Mouse (Mus musculus): ENCODE measurements at regions not wholly inside any gene's neighbourhood (a gene's known extent, or its start where the extent isn't known, plus 50 kb on each side); places are given as distances from the start of the nearest gene placed in this dataset.

DNA sequence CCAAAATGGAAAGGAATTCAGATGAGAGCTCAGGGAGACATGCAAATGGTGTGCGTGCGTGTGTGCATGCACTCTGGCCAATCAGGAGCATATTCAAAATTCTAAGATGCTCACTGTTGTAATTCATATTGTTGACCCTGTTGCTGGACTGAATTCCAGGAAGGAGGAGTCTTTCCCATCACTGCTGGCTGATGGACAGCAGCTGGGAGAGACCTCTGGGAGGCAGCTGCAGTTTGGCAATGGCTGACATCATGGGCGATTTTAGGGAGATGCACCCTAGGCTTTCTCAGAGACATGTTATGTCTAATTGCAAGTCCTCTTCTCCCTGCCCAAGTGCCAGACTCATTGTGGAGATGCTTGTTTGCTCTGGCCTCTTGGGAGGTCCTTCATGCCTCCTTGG, 220.6 kb upstream of the Myocd start:
- Histone ChIP-seq H3K4me2 (no peak overlapping the region), H3K27me3 (replicated peaks) (no peaks in the 10 kb centered on the region), H3K4me1 (0 out of 2 replicates have a peak, but pooled peaks cover 6% of the 10 kb centered on the region), H3K9ac (no peak overlapping the region), H3K9me3 (0 out of 2 replicates have a peak, but pooled peaks cover 4% of the 10 kb centered on the region), H3K4me3 (no peak overlapping the region), H3K36me3 (no peaks in the 10 kb centered on the region), H3K27ac (replicated peaks) (no peak overlapping the region)
- ATAC-seq (ENCODE audit: extremely low read depth, insufficient number of reproducible peaks, low FRiP score, low TSS enrichment), result no peak
- WGBS, result 86% methylated on average over 3 of the region's 3 CpGs

DNA sequence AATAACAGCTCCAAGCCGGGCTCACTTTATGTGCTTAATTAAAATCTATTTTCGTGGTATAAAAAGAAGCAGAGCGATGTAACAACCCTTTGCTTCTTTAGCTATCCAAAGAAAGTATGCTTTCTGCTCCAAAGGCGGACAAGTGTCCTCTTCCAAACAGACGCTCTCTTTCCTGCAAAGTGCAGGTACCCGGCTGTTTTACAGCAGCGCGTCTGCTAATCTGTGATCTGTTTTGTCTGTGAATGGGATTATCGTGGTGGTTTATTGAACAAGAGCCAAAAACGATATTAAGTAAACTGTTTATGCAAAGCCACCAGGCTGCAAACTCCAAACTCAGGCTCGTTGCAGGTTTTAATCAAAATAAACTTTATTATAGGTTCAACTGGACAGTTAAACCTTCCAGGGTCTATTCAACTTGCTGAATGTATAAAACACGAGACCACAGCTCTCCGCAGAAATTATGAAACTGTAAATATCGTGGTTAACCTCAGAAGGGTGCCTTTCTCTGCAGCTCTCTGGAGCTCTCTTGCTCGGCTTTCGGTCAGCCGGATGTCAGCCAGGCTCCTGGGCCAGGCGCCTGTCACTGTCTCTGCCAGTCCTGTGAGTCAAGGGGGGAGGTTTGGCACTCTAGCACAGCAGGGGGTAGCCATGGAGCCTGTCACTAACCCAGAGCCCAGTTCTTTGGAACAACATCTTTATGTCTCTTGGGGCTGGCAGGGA, 206.2 kb upstream of the Myocd start:
- no peak overlapping the region for H3K4me3 ChIP-seq
- no peak overlapping the region for H3K4me2 ChIP-seq
- peaks cover 14% of the 10 kb centered on the region for H3K4me1 ChIP-seq
- WGBS, result 74% methylated on average over 18 of the region's 18 CpGs
- no peak for ATAC-seq (ENCODE audit: extremely low read depth, insufficient number of reproducible peaks, low FRiP score, low TSS enrichment)
- H3K27ac ChIP-seq (replicated peaks), result no peak overlapping the region
- no peaks in the 10 kb centered on the region for H3K9me3 ChIP-seq
- no peak overlapping the region for H3K9ac ChIP-seq
- no peaks in the 10 kb centered on the region for H3K27me3 ChIP-seq (replicated peaks)
- H3K36me3 ChIP-seq, result no peaks in the 10 kb centered on the region

DNA sequence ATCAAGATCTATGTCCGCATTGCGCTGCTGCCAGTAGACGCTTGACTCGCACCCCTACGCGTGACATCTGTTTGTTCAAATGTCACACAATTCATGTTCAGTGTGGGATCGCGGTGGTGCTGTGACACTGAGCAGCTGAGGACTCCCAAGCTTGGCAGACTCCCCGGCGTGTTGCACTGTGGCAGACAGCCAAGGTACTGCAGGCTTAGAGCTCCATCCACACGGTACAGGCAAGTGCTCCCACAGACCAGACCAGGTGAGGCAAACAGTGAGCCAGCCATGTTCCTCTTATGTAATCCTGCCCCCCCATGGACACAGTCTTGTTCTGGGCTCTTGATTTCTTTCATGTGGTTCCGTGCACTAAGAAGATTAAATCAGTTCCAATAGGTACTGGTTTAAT, 205.5 kb upstream of the Myocd start:
- Histone ChIP-seq H3K27me3 (replicated peaks) (no peaks in the 10 kb centered on the region), H3K9me3 (no peaks in the 10 kb centered on the region), H3K4me1 (peaks cover 19% of the 10 kb centered on the region), H3K9ac (no peak overlapping the region), H3K27ac (replicated peaks) (no peak overlapping the region), H3K4me3 (no peak overlapping the region), H3K36me3 (no peaks in the 10 kb centered on the region), H3K4me2 (no peak overlapping the region)
- no peak for ATAC-seq (ENCODE audit: extremely low read depth, insufficient number of reproducible peaks, low FRiP score, low TSS enrichment)
- WGBS, result 55% methylated on average over 12 of the region's 12 CpGs

DNA sequence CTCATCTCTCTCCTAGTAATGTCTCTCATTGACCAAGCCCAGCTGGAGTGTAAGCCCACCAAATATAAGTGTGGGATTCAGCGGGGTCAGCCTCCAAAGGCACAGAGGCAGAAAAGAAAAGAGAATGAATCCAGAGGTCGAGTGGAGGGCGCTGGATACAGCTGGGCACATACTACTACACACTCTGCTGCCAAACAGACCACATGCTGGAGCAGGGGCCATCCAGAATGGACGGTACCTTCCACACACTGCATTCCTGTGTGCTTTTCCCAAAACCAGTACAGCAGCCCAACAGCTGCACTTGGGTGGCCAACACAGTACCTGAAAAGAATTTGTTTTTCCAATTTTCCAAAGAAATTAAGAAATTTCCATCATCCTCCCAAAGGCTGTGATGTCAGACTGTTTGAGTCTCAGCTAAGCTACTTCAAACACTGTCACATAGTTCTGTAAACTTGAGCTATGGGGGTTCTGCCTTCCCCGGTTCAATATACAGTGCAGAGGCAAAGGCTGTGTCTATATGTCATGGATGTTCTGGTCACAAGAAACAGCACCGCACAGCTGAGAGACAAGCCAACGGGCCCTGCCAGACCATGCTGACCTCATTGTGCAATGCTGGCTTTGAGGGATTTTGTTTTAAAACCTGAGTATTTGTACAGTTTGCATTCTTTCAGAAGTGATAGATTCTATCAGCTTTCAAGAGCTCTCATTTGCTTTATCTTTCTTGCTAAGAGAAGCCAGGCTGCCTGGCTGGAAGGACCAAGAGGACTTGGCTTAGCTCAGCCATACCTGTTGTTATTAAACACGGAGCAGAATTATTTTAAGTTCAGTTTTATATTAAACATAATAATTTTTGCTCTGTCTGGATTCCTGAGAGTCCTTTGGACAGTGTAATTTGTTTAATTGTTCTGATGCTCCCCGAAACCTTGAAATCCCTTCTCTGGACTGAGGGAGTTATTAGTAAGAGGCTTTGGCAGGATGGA, 200.3 kb upstream of the Myocd start:
- no peak overlapping the region for H3K27ac ChIP-seq (replicated peaks)
- H3K9me3 ChIP-seq, result no peaks in the 10 kb centered on the region
- H3K4me1 ChIP-seq, result peaks cover 10% of the 10 kb centered on the region
- H3K4me2 ChIP-seq, result no peak overlapping the region
- no peak overlapping the region for H3K4me3 ChIP-seq
- no peaks in the 10 kb centered on the region for H3K27me3 ChIP-seq (replicated peaks)
- ATAC-seq (ENCODE audit: extremely low read depth, insufficient number of reproducible peaks, low FRiP score, low TSS enrichment), result no peak
- 69% methylated on average over 9 of the region's 9 CpGs for WGBS
- no peaks in the 10 kb centered on the region for H3K36me3 ChIP-seq
- H3K9ac ChIP-seq, result no peak overlapping the region

DNA sequence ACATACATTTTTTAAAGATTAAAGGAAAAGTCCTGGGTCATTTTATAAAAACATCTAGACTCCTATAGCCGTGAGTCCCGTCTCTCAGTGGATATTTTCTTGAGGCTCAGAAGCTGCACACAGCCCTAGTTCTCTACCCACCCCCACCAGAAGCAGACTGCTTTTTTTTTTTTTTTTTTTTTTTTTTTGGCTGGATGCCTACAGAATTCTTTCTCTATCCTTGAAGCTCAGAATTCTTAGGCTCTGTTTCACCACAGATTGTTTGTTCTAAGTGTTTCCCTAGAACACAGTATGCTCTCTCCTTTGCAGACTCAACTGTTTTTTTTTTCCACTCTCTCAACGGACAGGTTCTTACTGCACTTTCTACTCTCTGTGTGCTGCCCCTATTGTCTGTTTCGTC, 191.3 kb upstream of the Myocd start:
- peaks cover 15% of the 10 kb centered on the region for H3K4me1 ChIP-seq

DNA sequence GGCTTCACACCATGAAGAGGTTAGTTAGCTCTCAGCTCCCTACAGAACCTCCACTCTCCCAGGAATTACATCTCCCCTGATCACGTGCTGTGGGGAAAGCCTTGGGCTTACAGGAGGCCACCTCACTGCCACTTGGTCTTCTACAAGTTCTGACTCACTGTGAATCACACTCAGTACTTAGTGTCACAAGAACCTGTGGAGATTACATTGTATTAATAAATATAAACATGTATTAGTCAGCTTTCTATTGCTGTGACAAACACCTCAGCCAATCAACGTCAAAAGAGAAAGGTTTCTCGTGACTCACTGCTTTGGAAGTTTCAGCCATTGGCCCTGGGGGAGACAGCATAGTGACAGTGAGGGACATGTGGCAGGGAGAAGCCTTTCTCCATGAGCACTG, 178.6 kb upstream of the Myocd start:
- no peaks in the 10 kb centered on the region for H3K27me3 ChIP-seq (replicated peaks)
- ATAC-seq (ENCODE audit: extremely low read depth, insufficient number of reproducible peaks, low FRiP score, low TSS enrichment), result no peak
- H3K27ac ChIP-seq (replicated peaks), result no peak overlapping the region

More for the DNA sequence above, 191.3 kb upstream of the Myocd start:
- H3K9ac ChIP-seq, result no peak overlapping the region
- WGBS, result 42% methylated on average over 4 of the region's 4 CpGs
- no peak overlapping the region for H3K4me3 ChIP-seq
- H3K4me2 ChIP-seq, result no peak overlapping the region
- no peak for ATAC-seq (ENCODE audit: extremely low read depth, insufficient number of reproducible peaks, low FRiP score, low TSS enrichment)
- H3K9me3 ChIP-seq, result no peaks in the 10 kb centered on the region
- H3K36me3 ChIP-seq, result no peaks in the 10 kb centered on the region
- peak overlapping the region; percentile 37; the same call in 1 of the 2 replicates for H3K27ac ChIP-seq (replicated peaks)
- H3K27me3 ChIP-seq (replicated peaks), result no peaks in the 10 kb centered on the region

DNA sequence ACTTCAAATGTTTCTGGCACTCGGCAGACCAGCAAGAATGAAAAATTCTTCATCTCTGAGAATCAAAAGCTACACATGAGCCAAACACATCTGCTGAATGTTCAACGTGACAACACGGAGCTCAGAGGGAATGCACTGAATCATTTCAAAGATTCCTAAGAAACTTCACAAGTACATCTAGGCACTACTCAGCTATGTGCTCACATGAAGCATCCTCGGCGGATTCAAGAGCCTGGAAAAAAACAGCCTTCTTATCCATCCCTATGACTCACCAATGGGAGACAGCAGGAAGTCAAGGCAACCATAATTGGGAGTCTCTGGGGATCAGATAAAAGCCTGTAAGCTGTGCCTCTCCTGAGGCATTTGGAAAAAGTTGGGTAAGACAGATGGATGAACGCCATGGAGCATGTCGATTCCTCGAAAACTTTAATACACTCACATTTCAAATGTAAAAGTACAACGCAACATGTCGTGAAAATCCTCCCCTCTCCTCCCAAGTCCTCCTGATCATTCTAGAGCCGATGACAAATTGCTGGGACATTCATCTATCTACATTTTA, 173.8 kb upstream of the Myocd start:
- H3K4me3 ChIP-seq, result no peak overlapping the region
- H3K36me3 ChIP-seq, result no peaks in the 10 kb centered on the region
- H3K4me1 ChIP-seq, result no peaks in the 10 kb centered on the region
- H3K4me2 ChIP-seq, result no peak overlapping the region
- H3K27ac ChIP-seq (replicated peaks), result no peak overlapping the region
- H3K9me3 ChIP-seq, result no peaks in the 10 kb centered on the region
- no peak overlapping the region for H3K9ac ChIP-seq
- 73% methylated on average over 11 of the region's 11 CpGs for whole genome bisulfite sequencing
- ATAC-seq (ENCODE audit: extremely low read depth, insufficient number of reproducible peaks, low FRiP score, low TSS enrichment), result no peak
- H3K27me3 ChIP-seq (replicated peaks), result no peaks in the 10 kb centered on the region

More for the DNA sequence above, 178.6 kb upstream of the Myocd start:
- Histone ChIP-seq H3K36me3 (no peaks in the 10 kb centered on the region; the same call in 1 of the 2 replicates), H3K4me1 (no peaks in the 10 kb centered on the region), H3K9me3 (0 out of 2 replicates have a peak, but pooled peaks cover 6% of the 10 kb centered on the region), H3K9ac (no peak overlapping the region), H3K4me2 (no peak overlapping the region), H3K4me3 (no peak overlapping the region)
- 74% methylated on average over 3 of the region's 3 CpGs for WGBS

DNA sequence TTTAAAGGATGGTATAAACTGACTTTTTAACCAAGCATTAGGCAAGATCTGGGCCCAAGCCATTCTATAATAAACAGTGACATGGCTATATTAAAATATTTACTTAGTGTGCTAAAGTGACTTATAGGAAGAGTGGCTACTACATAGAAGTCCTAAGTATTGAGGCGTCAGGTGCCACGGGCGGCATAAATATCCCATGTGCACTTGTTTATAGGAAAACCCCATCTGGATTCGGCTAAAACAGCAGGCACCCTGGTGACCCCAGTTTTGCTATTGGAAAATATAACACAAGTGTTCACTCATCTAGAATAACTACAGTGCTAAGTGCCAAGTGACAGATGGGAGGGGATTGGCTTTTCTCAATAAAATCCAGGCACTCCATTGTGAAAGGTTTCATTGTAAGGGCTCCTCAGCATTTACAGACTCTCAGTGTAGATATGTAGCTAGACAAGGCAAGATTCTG, 165.9 kb upstream of the Myocd start:
- no peaks in the 10 kb centered on the region for H3K9me3 ChIP-seq
- H3K9ac ChIP-seq, result no peak overlapping the region
- 79% methylated on average over 4 of the region's 4 CpGs for WGBS
- H3K36me3 ChIP-seq, result no peaks in the 10 kb centered on the region
- H3K4me2 ChIP-seq, result no peak overlapping the region
- ATAC-seq (ENCODE audit: extremely low read depth, insufficient number of reproducible peaks, low FRiP score, low TSS enrichment), result no peak
- no peak overlapping the region for H3K27ac ChIP-seq (replicated peaks)
- H3K4me1 ChIP-seq, result peaks cover 4% of the 10 kb centered on the region; the same call in 1 of the 2 replicates
- H3K27me3 ChIP-seq (replicated peaks), result no peaks in the 10 kb centered on the region
- H3K4me3 ChIP-seq, result no peak overlapping the region

DNA sequence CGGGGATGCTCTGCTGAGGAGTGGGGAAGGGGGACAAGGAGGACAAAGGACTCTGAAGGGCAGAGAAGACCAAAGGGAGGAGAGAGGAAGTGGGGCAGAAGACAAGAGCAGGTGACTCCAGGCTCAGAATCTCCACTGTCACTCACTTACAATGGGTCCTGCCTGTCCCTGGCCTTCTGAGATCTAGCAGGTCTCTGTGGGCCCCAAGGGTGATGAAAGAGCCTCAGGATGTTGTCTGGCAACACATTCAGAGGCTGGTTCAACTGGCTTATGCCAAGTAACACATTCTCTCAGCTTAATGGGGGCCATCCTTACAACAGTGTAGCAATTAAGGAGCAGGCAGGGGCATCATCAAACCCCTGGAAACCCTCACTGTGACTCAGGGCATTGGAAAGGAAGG, 152.1 kb upstream of the Myocd start:
- no peak overlapping the region for H3K9ac ChIP-seq
- WGBS, result 0% methylated on average over 1 of the region's 1 CpGs
- H3K4me1 ChIP-seq, result peaks cover 39% of the 10 kb centered on the region
- no peak; the same call in 1 of the 2 replicates for ATAC-seq (ENCODE audit: extremely low read depth, insufficient number of reproducible peaks, low FRiP score, low TSS enrichment)
- no peaks in the 10 kb centered on the region for H3K36me3 ChIP-seq
- H3K27me3 ChIP-seq (replicated peaks), result no peaks in the 10 kb centered on the region
- H3K4me2 ChIP-seq, result peak overlapping the region; percentile 19
- no peaks in the 10 kb centered on the region for H3K9me3 ChIP-seq
- H3K4me3 ChIP-seq, result no peak overlapping the region
- peak overlapping the region; percentile 78 for H3K27ac ChIP-seq (replicated peaks)

DNA sequence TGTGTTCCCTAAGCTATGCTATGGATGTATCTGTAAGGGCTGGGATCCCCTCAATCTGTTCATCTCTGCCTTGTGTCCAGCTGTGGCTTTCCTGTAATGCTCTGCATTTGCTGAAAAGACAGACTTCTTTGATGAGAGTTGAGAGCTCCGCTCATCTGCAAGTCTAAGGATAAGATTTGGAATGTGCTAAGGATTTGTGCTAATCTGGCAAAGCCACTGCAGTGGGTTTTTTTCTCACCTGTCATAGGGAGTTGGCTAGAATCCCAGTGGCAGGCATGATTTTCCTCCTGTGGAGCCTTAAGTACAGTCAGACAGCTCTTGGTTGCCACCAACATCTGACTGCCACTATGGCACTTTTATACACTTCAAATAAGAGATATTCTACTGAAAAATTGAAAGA, 138.8 kb upstream of the Myocd start:
- H3K27ac ChIP-seq (replicated peaks), result no peak overlapping the region; the same call in 1 of the 2 replicates
- H3K27me3 ChIP-seq (replicated peaks), result no peaks in the 10 kb centered on the region
- no peak overlapping the region for H3K4me2 ChIP-seq
- H3K9ac ChIP-seq, result no peak overlapping the region
- H3K4me3 ChIP-seq, result no peak overlapping the region
- H3K36me3 ChIP-seq, result no peaks in the 10 kb centered on the region
- no peak for ATAC-seq (ENCODE audit: extremely low read depth, insufficient number of reproducible peaks, low FRiP score, low TSS enrichment)
- peaks cover 12% of the 10 kb centered on the region for H3K4me1 ChIP-seq
- H3K9me3 ChIP-seq, result 0 out of 2 replicates have a peak, but pooled peaks cover 8% of the 10 kb centered on the region
- WGBS, result 33% methylated on average over 1 of the region's 1 CpGs
